Mouse (Mus musculus) erythroblast, embryonic 14.5 days (primary cell): ENCODE measurements around the gene Rbm20.

Experiments used
- GATA1 ChIP-seq: IDR thresholded peaks from 2 replicates; pipeline ENCODE4 v1.6.1; 2012; ENCODE audit warnings: low read length, inconsistent platforms, mixed read lengths
- TAL1 ChIP-seq: IDR thresholded peaks from 3 replicates; pipeline ENCODE4 v1.6.1; 2012; ENCODE audit warnings: low read length, inconsistent platforms, mixed read lengths

DNA sequence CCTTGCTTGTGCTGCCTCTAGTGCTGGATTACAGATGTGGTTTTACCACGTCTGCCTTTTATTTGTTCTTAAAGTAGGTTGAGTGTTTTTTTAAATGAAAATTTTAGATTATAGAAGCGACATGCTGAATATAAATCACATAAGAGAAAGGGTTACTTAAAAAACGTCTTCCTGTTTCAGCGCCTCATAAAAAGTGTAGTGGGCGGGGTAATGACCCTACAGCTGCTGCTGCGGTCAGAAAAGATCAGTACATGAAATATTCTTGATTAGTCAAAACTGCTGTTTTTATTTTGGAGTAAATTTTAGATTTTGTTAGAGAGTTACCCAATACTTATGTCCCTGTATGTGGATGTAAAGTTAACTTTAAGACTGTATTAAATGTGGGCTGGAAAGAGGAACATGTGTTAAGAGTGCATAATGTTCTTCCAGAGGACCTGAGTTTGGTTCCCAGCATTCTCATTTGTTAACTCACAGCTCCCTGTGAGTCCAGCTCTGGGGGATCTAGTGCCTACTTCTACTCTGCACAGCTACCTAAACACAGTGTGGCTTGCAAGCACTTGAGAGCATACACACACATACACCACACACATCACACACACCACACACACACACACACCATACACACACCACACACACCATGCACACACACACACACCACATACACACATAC is 229.1 kb downstream of the Rbm20 start:
- TF ChIP-seq GATA1 (no peak), TAL1 (no peak)
